Mouse (Mus musculus) bone marrow, adult 2 months (tissue): ENCODE results near the gene Tmem156.

Source experiments
- CTCF ChIP-seq: fragments of 200-500 bp; IDR thresholded peaks from 2 replicates; pipeline ENCODE4 v1.5.1; 2011; ENCODE audit warnings: low read length, control low read depth; ENCODE audit not compliant: control insufficient read depth, insufficient read depth
- POLR2A ChIP-seq: fragments of 200-500 bp; IDR thresholded peaks from 2 replicates; pipeline ENCODE4 v1.6.1; 2011; ENCODE audit warnings: low read depth, mild to moderate bottlenecking, control low read depth, low read length, borderline replicate concordance; ENCODE audit not compliant: control insufficient read depth

GRCm38 (mm10) chr5:65057596-65057995 is 34.3 kb downstream of the Tmem156 start:
- TF ChIP-seq POLR2A (no peak), CTCF (no peak)
